7 mouse cellular contexts compared by ENCODE assay signal in genomic region chr2:73431959-73432396, GRCm38 (mm10). TPM values are rescaled to one million over a fixed set of nuclear protein-coding genes. Genes with fewer than 3 reads are reported as not detected.
DNase-seq lines count a peak whose midpoint lies in the region; ATAC-seq and TF ChIP-seq lines count a peak whose summit lies in the region.

No protein-coding gene starts in this region.

- peak; percentile 30 for DNase-seq in ovary, postnatal 36 days (ENCODE audit: low spot score)
- no peak for DNase-seq in ovary, postnatal 10 days (ENCODE audit: low spot score)
- peak; percentile 57 for DNase-seq in forebrain, embryonic 14.5 days (ENCODE audit: low spot score)
- DNase-seq in kidney, postnatal 14 days, result peak; percentile 17
- no peak for DNase-seq in right cerebral cortex, adult 18-20 months
- DNase-seq in right cerebral cortex, postnatal 36 days (ENCODE audit: low spot score in 2 of 2), result no peak

- no peaks in the 10 kb centered on the region for H3K36me3 ChIP-seq in forebrain, embryonic 14.5 days (ENCODE audit: control insufficient read depth, insufficient read depth, low read length)
- peaks cover 41% of the 10 kb centered on the region for H3K36me3 ChIP-seq in small intestine, adult 2 months (ENCODE audit: control insufficient read depth, insufficient read depth, low read length)

- H3K4me1 ChIP-seq in forebrain, embryonic 14.5 days (ENCODE audit: control insufficient read depth, insufficient read depth, low read length), result no peaks in the 10 kb centered on the region
- no peaks in the 10 kb centered on the region for H3K4me1 ChIP-seq in small intestine, adult 2 months (ENCODE audit: control insufficient read depth, insufficient read depth, insufficient read length, low read length)

- WGBS in forebrain, embryonic 14.5 days, result 32% methylated on average over 14 of the region's 14 CpGs
- 71% methylated on average over 14 of the region's 14 CpGs for WGBS in small intestine, adult 2 months

- H3K9ac ChIP-seq in forebrain, embryonic 14.5 days (ENCODE audit: low read length), result no peak overlapping the region

- no peak overlapping the region for H3K27ac ChIP-seq in forebrain, embryonic 14.5 days (ENCODE audit: low read depth, low read length)
- H3K27ac ChIP-seq in small intestine, adult 2 months (ENCODE audit: insufficient read depth, low read depth, low read length), result 0 out of 2 replicates have a peak overlapping the region, but pooled peaks have one; percentile 3

- H3K4me2 ChIP-seq in forebrain, embryonic 14.5 days (ENCODE audit: low read length), result peak overlapping the region; percentile 28; the same call in 1 of the 2 replicates

- H3K27me3 ChIP-seq in forebrain, embryonic 14.5 days (replicated peaks; ENCODE audit: control insufficient read depth, insufficient read depth, low read length), result no peaks in the 10 kb centered on the region
- no peaks in the 10 kb centered on the region for H3K27me3 ChIP-seq in small intestine, adult 2 months (ENCODE audit: control insufficient read depth, insufficient read depth, low read length)

- H3K9me3 ChIP-seq in forebrain, embryonic 14.5 days (replicated peaks; ENCODE audit: control insufficient read depth, low read length), result no peaks in the 10 kb centered on the region

- 0 out of 2 replicates have a peak, but pooled peaks have one; percentile 54 for ATAC-seq in forebrain, embryonic 14.5 days

- TF ChIP-seq POLR2A in small intestine, adult 2 months (IDR thresholded peaks at IDR 0.05; ENCODE audit: low read depth, low read length), result no peak

- no peak for TF ChIP-seq CTCF in small intestine, adult 2 months (IDR thresholded peaks at IDR 0.05; ENCODE audit: extremely low read depth, insufficient read length, insufficient replicate concordance, low read depth, low read length)

- peak overlapping the region; percentile 6; the same call in 1 of the 2 replicates for H3K4me3 ChIP-seq in forebrain, embryonic 14.5 days (ENCODE audit: low read depth, low read length)
- H3K4me3 ChIP-seq in small intestine, adult 2 months (ENCODE audit: low read depth, low read length), result no peak overlapping the region

RNA-seq across cellular contexts. Expression of gene Gpr155, which starts 45.6 kb away (rescaled TPM):
- polyA plus RNA-seq in forebrain, embryonic 14.5 days (2014; fragmentation: Nextera tagmentation; extraction: Ambion mirVana), result 9.1 and 9.4 TPM in 2 replicates
- 6.3 and 9.9 TPM in 2 replicates for polyA plus RNA-seq in small intestine, adult 2 months (2012; rRNA removed)

Comparison
In these comparisons a context has a peak if more than half of its experiments do, and no peak if none do; other contexts are left out.
1. DNase-seq: peak in ovary, postnatal 36 days (single experiment), forebrain, embryonic 14.5 days (single experiment) and kidney, postnatal 14 days (single experiment); none in ovary, postnatal 10 days (single experiment), right cerebral cortex, adult 18-20 months (single experiment) and right cerebral cortex, postnatal 36 days (0 of 2).